Mouse (Mus musculus) brain, embryonic 14.5 days (tissue): Measurements from ENCODE around the gene Ccn1.

ENCODE experiments used
- CTCF ChIP-seq: fragments of 200-500 bp; IDR thresholded peaks from 2 replicates; pipeline ENCODE4 v1.5.1; 2012; ENCODE audit warnings: inconsistent platforms, mild to moderate bottlenecking, moderate library complexity, borderline replicate concordance; ENCODE audit not compliant: insufficient read depth, insufficient read length; ENCODE audit errors: extremely low read depth
- POLR2A ChIP-seq: fragments of 200-500 bp; IDR thresholded peaks from 2 replicates; pipeline ENCODE4 v1.6.1; 2012; ENCODE audit warnings: mild to moderate bottlenecking, inconsistent platforms, borderline replicate concordance; ENCODE audit not compliant: poor library complexity, insufficient read depth, insufficient read length, severe bottlenecking; ENCODE audit errors: extremely low read depth

GRCm38 (mm10) chr3:145654944-145655343, 5.2 kb upstream of the Ccn1 start:
- no peak for TF ChIP-seq CTCF
- TF ChIP-seq POLR2A, result no peak
